Mouse (Mus musculus) liver, postnatal 0 days (tissue): ENCODE measurements at regions not wholly inside any gene's neighbourhood (a gene's known extent, or its start where the extent isn't known, plus 50 kb on each side); places are given as distances from the start of the nearest gene placed in this dataset.

ENCODE experiments used
- ATAC-seq: fragments of 200-750 bp; cut with Nextera tagmentation; 2 replicates; pipeline ENCODE4 v1.8.0; 2017; ENCODE audit warnings: mild to moderate bottlenecking, moderate library complexity
- DNase-seq: peaks from one replicate; pipeline ENCODE4 v3.0.0-alpha.2; 2016
- H3K27ac ChIP-seq: fragments of 300-500 bp; sonication (generic); 2 replicates; pipeline ENCODE4 v1.5.1; 2014; ENCODE audit warnings: antibody characterized with exemption, moderate library complexity, mild to moderate bottlenecking, low read depth
- H3K27me3 ChIP-seq: fragments of 300-500 bp; sonication (generic); 2 replicates; pipeline ENCODE4 v1.6.1; 2014; ENCODE audit warnings: low read length, control low read depth, mixed read lengths; ENCODE audit not compliant: insufficient read depth
- H3K36me3 ChIP-seq: fragments of 300-500 bp; sonication (generic); replicated peaks from 2 replicates; pipeline ENCODE4 v1.6.1; 2014; ENCODE audit warnings: mild to moderate bottlenecking, control low read depth, low read length, moderate library complexity, mixed read lengths; ENCODE audit not compliant: insufficient read depth
- H3K4me1 ChIP-seq: fragments of 300-500 bp; sonication (generic); 2 replicates; pipeline ENCODE4 v1.6.1; 2014; ENCODE audit warnings: antibody characterized with exemption, mild to moderate bottlenecking, control low read depth; ENCODE audit not compliant: insufficient read depth
- H3K4me2 ChIP-seq: fragments of 300-500 bp; sonication (generic); 2 replicates; pipeline ENCODE4 v1.6.1; 2014; ENCODE audit warnings: low read depth, mild to moderate bottlenecking, low read length, moderate library complexity, mixed read lengths
- H3K4me3 ChIP-seq: fragments of 300-500 bp; sonication (generic); 2 replicates; pipeline ENCODE4 v1.5.1; 2014; ENCODE audit warnings: low read depth, low read length
- H3K9ac ChIP-seq: fragments of 300-500 bp; sonication (generic); replicated peaks from 2 replicates; pipeline ENCODE4 v1.6.1; 2014; ENCODE audit warnings: mild to moderate bottlenecking, moderate library complexity
- H3K9me3 ChIP-seq: fragments of 300-500 bp; sonication (generic); 2 replicates; pipeline ENCODE4 v1.6.1; 2016; ENCODE audit warnings: mild to moderate bottlenecking, control low read depth, low read length, mixed read lengths
- CTCF ChIP-seq: sonication (generic); IDR thresholded peaks from 2 replicates; pipeline ENCODE4 v1.5.1; 2016; ENCODE audit warnings: antibody characterized with exemption, low read depth
- EP300 ChIP-seq: IDR thresholded peaks from 2 replicates; pipeline ENCODE4 v1.6.1; 2016; ENCODE audit warnings: antibody characterized with exemption, low read depth, mild to moderate bottlenecking
- WGBS: fragments of 180-500 bp; shearing (Covaris S2); extraction: QIAGEN DNeasy Blood & Tissue Kit; methylation state at CpG from one replicate; pipeline ENCODE4 v1.1.7; 2014; ENCODE audit not compliant: insufficient replicate concordance; 5-methylcytosine and 5-hydroxymethylcytosine counted together

GRCm38 (mm10) chr16:66023397-66023796 is 208.3 kb downstream of the Vgll3 start:
- Histone ChIP-seq H3K4me3 (no peak overlapping the region), H3K9me3 (no peaks in the 10 kb centered on the region), H3K36me3 (no peaks in the 10 kb centered on the region), H3K4me1 (no peaks in the 10 kb centered on the region), H3K27ac (no peak overlapping the region), H3K27me3 (no peaks in the 10 kb centered on the region), H3K9ac (no peak overlapping the region), H3K4me2 (no peak overlapping the region)
- no peak for ATAC-seq
- 53% methylated on average over 2 of the region's 2 CpGs for WGBS
- no peak for DNase-seq
- TF ChIP-seq EP300, result no peak
- TF ChIP-seq CTCF, result no peak
